Mouse (Mus musculus) erythroid progenitor cell, adult 5-6 weeks (primary cell): ENCODE data around the gene Epo. TPM values are rescaled to one million over a fixed set of nuclear protein-coding genes. Genes with fewer than 3 reads are reported as not detected.

Experiments
- ATAC-seq: replicated peaks from 2 replicates; pipeline ENCODE4 v1.8.0; 2016; ENCODE audit warnings: moderate number of reproducible peaks, mild to moderate bottlenecking, moderate TSS enrichment, inconsistent platforms; ENCODE audit not compliant: poor library complexity, low FRiP score, severe bottlenecking
- total RNA-seq, 2 experiments: library from RNA; stranded (forward) in 1 of 2; stranded (reverse) in 1 of 2; fragments of 150-400 nt in 1 of 2; fragments of 186-747, 209-891 nt in 1 of 2; gene quantifications; 2 replicates each; pipeline versions ENCODE4 v1.2.3 to v1.2.4; 2015 to 2017; ENCODE audit warnings: low replicate concordance in 2 of 2

The Epo gene
- total RNA-seq, 2 experiments from 2014 or later: not detected

DNA sequence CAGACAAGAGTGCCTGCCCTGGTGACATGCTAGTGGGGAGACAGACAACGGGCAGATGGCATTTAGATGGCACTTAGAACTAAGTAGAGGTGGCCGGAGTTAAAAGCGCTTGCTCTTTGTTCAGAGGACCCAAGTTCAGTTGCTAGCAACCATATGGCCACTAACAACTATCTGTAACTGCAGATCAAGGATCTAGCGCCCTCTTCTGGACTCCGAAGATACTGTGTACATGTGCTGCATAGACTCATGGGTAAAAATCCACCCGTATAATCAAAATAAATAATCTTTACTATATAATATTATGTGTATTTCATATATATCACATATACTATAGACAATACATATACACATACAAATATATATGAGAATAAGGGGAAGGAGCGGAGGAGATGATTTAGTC, 45.4 kb downstream of the Epo start:
- no peak for ATAC-seq

DNA sequence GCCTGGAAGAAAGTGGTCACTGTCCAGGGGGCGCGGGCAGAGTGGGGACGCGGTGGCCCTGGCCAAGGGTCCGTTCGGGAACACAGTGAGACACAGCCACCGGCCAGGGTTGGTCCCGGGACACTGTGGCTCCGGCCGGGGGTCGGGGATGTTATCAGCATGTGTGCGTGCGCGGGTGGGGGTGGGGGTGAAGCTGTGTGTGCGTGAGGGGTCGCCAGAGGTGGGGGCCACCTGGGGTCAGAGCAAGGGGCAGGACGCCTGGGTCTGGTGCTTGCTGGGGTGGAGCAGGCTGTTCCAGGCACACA, 47.2 kb downstream of the Epo start:
- ATAC-seq: no peak

DNA sequence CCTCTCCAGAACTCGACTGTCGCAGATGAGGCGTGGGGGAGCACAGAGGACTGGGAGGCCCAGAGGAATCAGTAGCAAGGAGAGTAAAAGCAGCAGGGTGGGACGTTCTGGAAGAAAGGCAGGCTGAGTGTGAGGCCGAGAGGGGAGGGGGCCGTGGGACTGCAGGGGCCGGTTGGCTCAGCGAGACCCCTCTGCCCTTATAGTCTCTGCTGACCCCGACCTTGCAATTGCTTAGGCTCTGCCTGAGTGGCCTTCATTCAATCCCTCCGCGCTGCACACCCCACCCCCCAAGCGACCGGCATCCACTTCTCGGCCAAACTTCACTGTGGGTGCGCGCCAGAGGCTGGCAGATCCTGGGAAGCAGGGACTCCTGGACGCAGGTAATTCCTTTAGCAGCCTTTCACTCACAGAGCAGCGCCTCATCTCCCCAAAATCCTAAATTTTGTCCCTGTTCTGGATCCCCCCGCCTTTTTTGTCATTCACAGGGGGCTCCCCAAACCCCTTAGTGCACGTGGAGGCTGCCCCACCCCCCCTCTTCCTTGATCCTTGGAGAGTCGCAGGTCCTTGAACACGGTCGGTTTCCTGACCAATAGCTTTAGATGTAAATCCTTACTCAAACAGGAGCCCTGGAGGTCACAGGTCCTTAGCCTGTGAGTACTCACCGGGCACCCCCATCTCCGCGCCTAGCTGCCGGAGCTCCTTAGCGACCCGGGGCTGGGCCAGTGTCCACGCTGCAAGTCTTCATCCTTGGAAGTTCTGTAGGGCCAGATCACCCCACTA, 47.8 kb downstream of the Epo start:
- no peak for ATAC-seq

DNA sequence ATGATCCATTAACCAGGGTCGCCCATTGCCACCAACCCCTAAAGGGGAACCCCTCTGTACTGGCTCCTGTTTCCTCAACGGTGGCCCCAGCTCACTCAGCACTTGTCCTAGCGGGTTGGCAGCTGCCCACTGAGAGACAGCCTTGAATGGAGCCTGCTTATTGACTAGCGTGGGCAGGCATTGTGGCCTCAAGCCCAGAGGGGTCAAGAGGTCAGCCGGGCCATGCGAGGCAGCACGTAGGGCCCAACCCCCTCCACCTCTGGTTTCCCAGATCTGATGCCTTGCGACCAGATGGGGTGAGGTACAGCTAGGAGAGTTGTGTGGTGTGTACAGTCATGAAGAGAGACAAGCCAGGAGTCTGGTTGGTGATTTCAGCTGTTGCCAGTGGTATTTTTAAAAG, 51.1 kb downstream of the Epo start:
- ATAC-seq: no peak

- ATAC-seq: no peak
Measured at GRCm38 (mm10) chr5:137481138-137481537, 51.9 kb downstream of the Epo start.

DNA sequence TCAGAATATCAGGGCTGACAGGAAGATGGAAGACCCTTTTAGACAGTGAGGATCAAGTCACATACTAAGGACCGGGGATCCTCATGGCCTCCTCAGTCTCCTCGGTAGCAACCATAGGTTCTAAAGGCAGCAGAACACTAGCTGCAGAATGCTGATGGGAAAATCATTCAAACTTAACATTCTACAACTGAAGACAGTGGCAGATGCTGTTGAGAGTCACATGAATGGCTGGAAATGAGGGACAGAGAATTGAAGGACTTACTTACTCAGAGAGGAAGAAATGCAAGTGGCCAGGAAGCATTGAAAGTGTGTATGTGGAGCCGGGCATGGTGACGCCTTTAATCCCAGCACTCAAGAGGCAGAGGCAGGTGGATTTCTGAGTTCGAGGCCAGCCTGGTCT, 56.1 kb downstream of the Epo start, which contains the start of gene Zan:
TSS of gene Zan (minus strand) at position 101 of the 400 bp plus-strand sequence.
- ATAC-seq: no peak

- no peak for ATAC-seq
Measured at GRCm38 (mm10) chr5:137474351-137474750, 58.7 kb downstream of the Epo start.

- no peak for ATAC-seq
Measured at GRCm38 (mm10) chr5:137472252-137472904, 60.7 kb downstream of the Epo start.

GRCm38 (mm10) chr5:137466946-137467345, 66.1 kb downstream of the Epo start:
- ATAC-seq: no peak

DNA sequence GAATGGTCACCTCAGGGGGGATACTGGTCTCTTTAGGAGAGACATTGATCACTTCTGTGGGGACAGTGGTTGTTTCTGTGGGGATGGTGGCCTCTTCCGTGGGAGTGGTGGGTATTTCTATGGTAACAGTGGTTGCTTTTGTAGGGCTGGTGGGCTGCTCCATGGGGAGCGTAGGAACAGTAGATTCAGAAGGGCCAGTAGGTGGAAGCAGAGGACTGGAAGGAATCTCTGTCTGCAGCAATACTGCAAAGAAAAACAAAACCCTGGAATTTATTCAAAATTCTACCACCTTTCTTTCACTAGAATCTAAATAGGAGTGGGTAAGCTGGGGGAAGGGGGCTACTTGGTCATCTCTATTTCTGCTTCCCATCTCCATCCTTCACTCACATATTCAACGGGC, 68.0 kb downstream of the Epo start:
- ATAC-seq: no peak

DNA sequence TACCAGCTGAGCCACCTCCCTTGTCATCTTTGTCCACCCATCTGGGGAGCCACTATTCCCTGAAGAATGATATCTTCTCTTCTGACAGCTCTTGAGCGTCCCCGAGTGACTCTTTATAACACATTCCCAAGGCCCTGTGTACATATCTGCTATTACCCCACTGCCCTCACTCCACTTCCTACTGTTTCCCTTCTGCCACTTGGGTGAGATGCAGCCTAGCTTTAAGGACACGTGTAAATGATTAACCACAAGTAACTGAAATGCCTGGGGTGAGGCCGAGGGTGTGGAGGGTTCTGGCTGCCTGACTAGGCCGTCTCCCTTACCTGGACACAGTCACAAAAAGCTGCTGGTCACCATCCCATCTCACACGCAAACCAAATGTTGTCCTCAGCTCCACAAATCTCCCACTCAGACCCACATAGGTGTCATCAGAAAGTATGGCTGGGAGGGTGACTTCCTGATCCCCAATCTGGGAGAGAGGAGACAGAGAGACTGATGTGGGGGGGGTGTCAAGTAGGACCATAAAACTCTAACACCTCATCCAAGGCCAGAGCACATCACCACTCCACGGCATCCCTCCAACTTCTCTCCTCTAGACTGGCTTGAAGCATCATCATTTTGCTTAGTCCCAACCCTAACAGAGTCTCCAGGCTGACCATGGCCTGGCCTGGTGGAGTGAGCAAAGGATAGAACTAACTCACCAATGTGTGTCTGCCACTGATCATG, 77.0 kb downstream of the Epo start:
- ATAC-seq: no peak

DNA sequence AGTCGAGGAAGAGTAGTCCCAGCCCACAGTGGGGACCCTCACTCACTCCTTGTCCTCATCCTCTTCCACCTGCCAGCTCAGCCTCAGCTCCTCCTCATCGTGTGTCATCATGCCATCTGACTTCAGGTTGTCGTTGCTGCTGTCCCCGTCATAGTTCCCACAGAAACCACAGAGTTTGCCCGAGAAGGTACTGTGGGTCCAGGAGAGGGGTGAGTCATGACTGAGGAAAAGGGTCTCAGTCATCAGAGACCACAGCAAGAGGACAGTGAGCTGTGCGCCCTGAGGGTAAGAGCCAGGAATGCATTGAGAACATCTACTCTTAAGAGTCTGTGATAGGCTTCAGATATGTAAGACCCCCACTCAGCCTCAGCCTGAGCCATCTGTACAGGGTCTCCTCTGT, 77.8 kb downstream of the Epo start:
- no peak for ATAC-seq

- no peak for ATAC-seq
Measured at GRCm38 (mm10) chr5:137445536-137445935, 87.5 kb downstream of the Epo start.

- ATAC-seq: no peak
Measured at GRCm38 (mm10) chr5:137440216-137440855, 92.7 kb downstream of the Epo start.

GRCm38 (mm10) chr5:137433889-137434288, 99.2 kb downstream of the Epo start:
- ATAC-seq: no peak

Other genes starting within 250 kb of the Epo start
- gene Ache, start 245.7 kb downstream of the Epo start, total RNA-seq (2015; ENCODE audit: low replicate concordance): 261 and 288 TPM in 2 replicates
- 159 and 175 TPM in 2 replicates for gene Ache, start 245.7 kb downstream of the Epo start, total RNA-seq (2017; ENCODE audit: low replicate concordance)
- 50.8 and 61.2 TPM in 2 replicates for gene Ufsp1, start 238.6 kb downstream of the Epo start, total RNA-seq (2015; ENCODE audit: low replicate concordance)
- 27.8 and 30.2 TPM in 2 replicates for gene Ufsp1, start 238.6 kb downstream of the Epo start, total RNA-seq (2017; ENCODE audit: low replicate concordance)
- 235 and 247 TPM in 2 replicates for gene Srrt, start 225.6 kb downstream of the Epo start, total RNA-seq (2015; ENCODE audit: low replicate concordance)
- gene Srrt, start 225.6 kb downstream of the Epo start, total RNA-seq (2017; ENCODE audit: low replicate concordance): 557 and 577 TPM in 2 replicates
- gene Trip6, start 218.8 kb downstream of the Epo start, total RNA-seq (2015; ENCODE audit: low replicate concordance): 1.4 TPM in 1 of 2 replicates, not detected in the other
- gene Trip6, start 218.8 kb downstream of the Epo start, total RNA-seq (2017; ENCODE audit: low replicate concordance): 1.8 and 7.2 TPM in 2 replicates
- gene Slc12a9, start 199.6 kb downstream of the Epo start, total RNA-seq (2015; ENCODE audit: low replicate concordance): 0.72 and 1.7 TPM in 2 replicates
- gene Slc12a9, start 199.6 kb downstream of the Epo start, total RNA-seq (2017; ENCODE audit: low replicate concordance): 0.15 and 0.64 TPM in 2 replicates
- 0.42 TPM in 1 of 2 replicates, not detected in the other for gene Ephb4, start 183.1 kb downstream of the Epo start, total RNA-seq (2015; ENCODE audit: low replicate concordance)
- not detected in 2 replicates for gene Ephb4, start 183.1 kb downstream of the Epo start, total RNA-seq (2017; ENCODE audit: low replicate concordance)
- not detected in 2 replicates for gene Zan, start 56.2 kb downstream of the Epo start, total RNA-seq (2015; ENCODE audit: low replicate concordance)
- gene Zan, start 56.2 kb downstream of the Epo start, total RNA-seq (2017; ENCODE audit: low replicate concordance): not detected in 2 replicates
- gene Pop7, start 30.7 kb downstream of the Epo start, total RNA-seq (2015; ENCODE audit: low replicate concordance): 2.9 and 23.5 TPM in 2 replicates
- gene Pop7, start 30.7 kb downstream of the Epo start, total RNA-seq (2017; ENCODE audit: low replicate concordance): 0.38 and 10.8 TPM in 2 replicates
- gene Gigyf1, start 14.7 kb downstream of the Epo start, total RNA-seq (2015; ENCODE audit: low replicate concordance): 5.4 and 5.8 TPM in 2 replicates
- gene Gigyf1, start 14.7 kb downstream of the Epo start, total RNA-seq (2017; ENCODE audit: low replicate concordance): 8.1 and 11.2 TPM in 2 replicates
- gene Gnb2, start 268 bp upstream of the Epo start, total RNA-seq (2015; ENCODE audit: low replicate concordance): 253 and 262 TPM in 2 replicates
- gene Gnb2, start 268 bp upstream of the Epo start, total RNA-seq (2017; ENCODE audit: low replicate concordance): 152 and 170 TPM in 2 replicates
- gene Actl6b, start 20.3 kb upstream of the Epo start, total RNA-seq (2015; ENCODE audit: low replicate concordance): not detected in 2 replicates
- gene Actl6b, start 20.3 kb upstream of the Epo start, total RNA-seq (2017; ENCODE audit: low replicate concordance): not detected in 2 replicates
- gene Tfr2, start 36.6 kb upstream of the Epo start, total RNA-seq (2015; ENCODE audit: low replicate concordance): 44.9 and 62.0 TPM in 2 replicates
- 42.2 and 61.0 TPM in 2 replicates for gene Tfr2, start 36.6 kb upstream of the Epo start, total RNA-seq (2017; ENCODE audit: low replicate concordance)
- gene Mospd3, start 67.8 kb upstream of the Epo start, total RNA-seq (2015; ENCODE audit: low replicate concordance): 36.9 and 44.3 TPM in 2 replicates
- gene Mospd3, start 67.8 kb upstream of the Epo start, total RNA-seq (2017; ENCODE audit: low replicate concordance): 8.5 TPM in 1 of 2 replicates, not detected in the other
- 1.7 and 3.2 TPM in 2 replicates for gene Pcolce, start 80.5 kb upstream of the Epo start, total RNA-seq (2015; ENCODE audit: low replicate concordance)
- 1.0 TPM in 1 of 2 replicates, not detected in the other for gene Pcolce, start 80.5 kb upstream of the Epo start, total RNA-seq (2017; ENCODE audit: low replicate concordance)
- gene Fbxo24, start 95.8 kb upstream of the Epo start, total RNA-seq (2015; ENCODE audit: low replicate concordance): not detected in 2 replicates
- gene Fbxo24, start 95.8 kb upstream of the Epo start, total RNA-seq (2017; ENCODE audit: low replicate concordance): not detected in 2 replicates
- 46.9 and 75.0 TPM in 2 replicates for gene Lrch4, start 95.9 kb upstream of the Epo start, total RNA-seq (2015; ENCODE audit: low replicate concordance)
- gene Lrch4, start 95.9 kb upstream of the Epo start, total RNA-seq (2017; ENCODE audit: low replicate concordance): 32.0 and 37.7 TPM in 2 replicates
- gene Gm20605, start 95.9 kb upstream of the Epo start, total RNA-seq (2015; ENCODE audit: low replicate concordance): 17.3 and 25.2 TPM in 2 replicates
- 6.1 and 17.1 TPM in 2 replicates for gene Gm20605, start 95.9 kb upstream of the Epo start, total RNA-seq (2017; ENCODE audit: low replicate concordance)
- gene Sap25, start 108.1 kb upstream of the Epo start, total RNA-seq (2015; ENCODE audit: low replicate concordance): 62.5 and 94.1 TPM in 2 replicates
- gene Sap25, start 108.1 kb upstream of the Epo start, total RNA-seq (2017; ENCODE audit: low replicate concordance): 7.7 and 15.9 TPM in 2 replicates
- not detected in 2 replicates for gene Irs3, start 112.5 kb upstream of the Epo start, total RNA-seq (2015; ENCODE audit: low replicate concordance)
- gene Irs3, start 112.5 kb upstream of the Epo start, total RNA-seq (2017; ENCODE audit: low replicate concordance): not detected in 2 replicates
- 91.4 and 101 TPM in 2 replicates for gene Agfg2, start 151.5 kb upstream of the Epo start, total RNA-seq (2015; ENCODE audit: low replicate concordance)
- 91.5 and 141 TPM in 2 replicates for gene Agfg2, start 151.5 kb upstream of the Epo start, total RNA-seq (2017; ENCODE audit: low replicate concordance)
- gene Nyap1, start 208.4 kb upstream of the Epo start, total RNA-seq (2015; ENCODE audit: low replicate concordance): 2.5 TPM in 1 of 2 replicates, not detected in the other
- gene Nyap1, start 208.4 kb upstream of the Epo start, total RNA-seq (2017; ENCODE audit: low replicate concordance): 1.4 and 4.9 TPM in 2 replicates
- 31.0 and 47.9 TPM in 2 replicates for gene Tsc22d4, start 212.5 kb upstream of the Epo start, total RNA-seq (2015; ENCODE audit: low replicate concordance)
- gene Tsc22d4, start 212.5 kb upstream of the Epo start, total RNA-seq (2017; ENCODE audit: low replicate concordance): 88.1 and 103 TPM in 2 replicates
- gene Ppp1r35, start 245.6 kb upstream of the Epo start, total RNA-seq (2015; ENCODE audit: low replicate concordance): 43.6 and 45.8 TPM in 2 replicates
- 28.0 and 51.0 TPM in 2 replicates for gene Ppp1r35, start 245.6 kb upstream of the Epo start, total RNA-seq (2017; ENCODE audit: low replicate concordance)